Mouse (Mus musculus) stomach, postnatal 0 days (tissue): ENCODE data around the gene Pde4dip. TPM values are rescaled to one million over a fixed set of nuclear protein-coding genes. Genes with fewer than 3 reads are reported as not detected.
A peak's percentile ranks its signal among the peaks of the same experiment; 100 is the strongest.

Source experiments
- ATAC-seq: fragments of 200-750 bp; cut with Nextera tagmentation; 2 replicates; pipeline ENCODE4 v1.8.0; 2017; ENCODE audit not compliant: low FRiP score, low TSS enrichment
- DNase-seq: peaks from one replicate; pipeline ENCODE4 v3.0.0-alpha.2; 2016; ENCODE audit warnings: low spot score
- H3K27ac ChIP-seq: fragments of 300-500 bp; sonication (generic); replicated peaks from 2 replicates; pipeline ENCODE4 v1.5.1; 2014; ENCODE audit warnings: mild to moderate bottlenecking, control low read depth
- H3K27me3 ChIP-seq: fragments of 300-500 bp; sonication (generic); 2 replicates; pipeline ENCODE4 v1.6.1; 2014; ENCODE audit warnings: low read length; ENCODE audit not compliant: control insufficient read depth, insufficient read depth
- H3K36me3 ChIP-seq: fragments of 300-500 bp; sonication (generic); 2 replicates; pipeline ENCODE4 v1.6.1; 2014; ENCODE audit warnings: low read length, mixed read lengths; ENCODE audit not compliant: control insufficient read depth, insufficient read depth
- H3K4me1 ChIP-seq: fragments of 300-500 bp; sonication (generic); replicated peaks from 2 replicates; pipeline ENCODE4 v1.6.1; 2014; ENCODE audit warnings: antibody characterized with exemption; ENCODE audit not compliant: control insufficient read depth, insufficient read depth
- H3K4me2 ChIP-seq: fragments of 300-500 bp; sonication (generic); replicated peaks from 2 replicates; pipeline ENCODE4 v1.6.1; 2014; ENCODE audit warnings: low read depth, mild to moderate bottlenecking, control low read depth, moderate library complexity
- H3K4me3 ChIP-seq: fragments of 300-500 bp; sonication (generic); 2 replicates; pipeline ENCODE4 v1.5.1; 2014; ENCODE audit warnings: low read depth, low read length, control low read depth
- H3K9ac ChIP-seq: fragments of 300-500 bp; sonication (generic); 2 replicates; pipeline ENCODE4 v1.6.1; 2014; ENCODE audit warnings: mild to moderate bottlenecking, low read length, control low read depth, mixed read lengths
- H3K9me3 ChIP-seq: fragments of 300-500 bp; sonication (generic); 2 replicates; pipeline ENCODE4 v1.6.1; 2016; ENCODE audit warnings: low read length; ENCODE audit not compliant: control insufficient read depth
- CTCF ChIP-seq: IDR thresholded peaks from 2 replicates; pipeline ENCODE4 v1.5.1; 2016; ENCODE audit warnings: antibody characterized with exemption, low read depth, mild to moderate bottlenecking, moderate library complexity
- EP300 ChIP-seq: optimal IDR thresholded peaks from 2 replicates; pipeline ENCODE3; 2016; ENCODE audit warnings: antibody characterized with exemption
- WGBS: fragments of 180-500 bp; shearing (Covaris S2); extraction: QIAGEN DNeasy Blood & Tissue Kit; methylation state at CpG from one replicate; pipeline ENCODE4 v1.1.7; 2014; 5-methylcytosine and 5-hydroxymethylcytosine counted together
- polyA plus RNA-seq: library from polyadenylated mRNA; unstranded; fragments of >200 nt; fragmentation: Nextera tagmentation; extraction: Ambion mirVana; gene quantifications from 2 replicates; pipeline ENCODE4 v1.2.1, GENCODE M21; 2015

Gene Pde4dip
- polyA plus RNA-seq, 1 experiment from 2014 or later = 9.9 TPM

DNA sequence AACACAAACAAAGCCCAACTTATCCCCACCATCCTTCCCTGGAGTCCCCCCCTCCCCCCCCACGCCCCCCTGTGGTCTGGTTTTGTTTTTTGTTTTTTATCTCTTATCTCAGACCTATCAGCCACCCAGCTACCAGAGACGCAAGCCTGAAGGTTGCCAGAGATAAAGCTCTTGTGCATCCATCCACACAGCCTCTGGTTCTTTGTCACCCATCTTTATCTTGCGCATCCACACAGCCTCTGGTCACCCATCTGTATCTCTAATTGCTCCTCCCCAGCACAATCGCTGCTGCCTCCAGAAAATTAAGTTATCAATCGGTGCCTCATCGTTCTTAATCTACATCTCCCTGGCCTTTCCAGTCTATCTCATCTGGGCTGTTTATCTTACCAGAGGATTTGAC lies 1.7 kb upstream of the Pde4dip start:
- no peak overlapping the region for H3K4me3 ChIP-seq
- DNase-seq (no peak), ATAC-seq (no peak)
- H3K9me3 ChIP-seq = no peaks in the 10 kb centered on the region
- WGBS = 55% methylated on average over 6 of the region's 6 CpGs
- TF ChIP-seq CTCF = no peak
- no peak for TF ChIP-seq EP300
- H3K36me3 ChIP-seq = no peaks in the 10 kb centered on the region
- H3K27me3 ChIP-seq = no peaks in the 10 kb centered on the region; the same call in 1 of the 2 replicates
- no peak overlapping the region for H3K4me2 ChIP-seq
- H3K9ac ChIP-seq = no peak overlapping the region
- no peak overlapping the region for H3K27ac ChIP-seq
- no peaks in the 10 kb centered on the region for H3K4me1 ChIP-seq

DNA sequence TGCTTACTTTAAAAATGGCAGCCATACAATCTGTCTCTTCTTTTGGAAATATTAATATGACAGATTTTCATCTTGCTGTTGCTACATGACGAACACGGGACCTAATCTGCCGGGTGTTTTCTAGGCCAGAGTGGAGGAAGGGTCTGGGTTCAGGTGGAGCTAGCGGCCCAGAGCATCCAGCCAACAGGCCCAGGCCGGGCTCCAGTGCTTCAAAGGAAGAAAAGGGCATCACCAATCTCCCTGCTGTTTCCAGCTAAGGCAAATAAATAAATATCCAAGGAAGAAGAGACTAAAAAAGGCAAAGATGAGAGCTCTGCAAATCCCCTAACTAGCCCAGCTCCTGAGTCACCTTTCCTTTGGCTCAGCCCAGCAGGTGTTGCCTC lies 731 bp downstream of the Pde4dip start:
- WGBS = 69% methylated on average over 5 of the region's 5 CpGs
- H3K4me1 ChIP-seq = no peaks in the 10 kb centered on the region
- no peaks in the 10 kb centered on the region for H3K9me3 ChIP-seq
- no peak for ATAC-seq
- no peak overlapping the region for H3K4me2 ChIP-seq
- DNase-seq = no peak
- TF ChIP-seq CTCF (no peak), EP300 (no peak)
- no peak overlapping the region for H3K27ac ChIP-seq
- H3K27me3 ChIP-seq = no peaks in the 10 kb centered on the region; the same call in 1 of the 2 replicates
- no peaks in the 10 kb centered on the region for H3K36me3 ChIP-seq
- no peak overlapping the region for H3K9ac ChIP-seq
- H3K4me3 ChIP-seq = no peak overlapping the region

DNA sequence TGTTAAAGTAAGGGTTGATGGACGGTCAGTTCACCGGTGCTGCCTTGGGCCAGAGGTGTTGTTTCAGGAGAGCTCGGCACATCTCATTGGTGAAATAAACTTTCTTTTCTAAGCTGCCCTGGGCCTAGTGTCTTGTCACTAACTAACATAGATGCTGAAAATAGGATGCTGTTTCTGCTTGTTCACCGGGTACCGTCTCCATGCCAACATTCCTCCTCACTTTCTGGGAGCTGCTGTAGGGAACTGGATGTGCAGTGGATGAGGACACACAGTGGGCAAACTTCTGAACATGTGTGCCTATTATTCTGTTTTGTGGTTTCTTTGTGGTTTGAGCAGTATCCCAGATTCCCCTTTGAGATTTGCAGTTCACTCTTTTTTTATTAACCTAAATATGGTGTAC lies 6.9 kb downstream of the Pde4dip start:
- H3K36me3 ChIP-seq = no peaks in the 10 kb centered on the region
- H3K27ac ChIP-seq = no peak overlapping the region
- TF ChIP-seq CTCF (no peak), EP300 (no peak)
- no peak overlapping the region for H3K9ac ChIP-seq
- H3K4me1 ChIP-seq = no peaks in the 10 kb centered on the region
- H3K4me2 ChIP-seq = no peak overlapping the region
- no peak overlapping the region for H3K4me3 ChIP-seq
- ATAC-seq (no peak), DNase-seq (no peak)
- no peaks in the 10 kb centered on the region for H3K9me3 ChIP-seq
- WGBS = 96% methylated on average over 5 of the region's 5 CpGs
- no peaks in the 10 kb centered on the region for H3K27me3 ChIP-seq

DNA sequence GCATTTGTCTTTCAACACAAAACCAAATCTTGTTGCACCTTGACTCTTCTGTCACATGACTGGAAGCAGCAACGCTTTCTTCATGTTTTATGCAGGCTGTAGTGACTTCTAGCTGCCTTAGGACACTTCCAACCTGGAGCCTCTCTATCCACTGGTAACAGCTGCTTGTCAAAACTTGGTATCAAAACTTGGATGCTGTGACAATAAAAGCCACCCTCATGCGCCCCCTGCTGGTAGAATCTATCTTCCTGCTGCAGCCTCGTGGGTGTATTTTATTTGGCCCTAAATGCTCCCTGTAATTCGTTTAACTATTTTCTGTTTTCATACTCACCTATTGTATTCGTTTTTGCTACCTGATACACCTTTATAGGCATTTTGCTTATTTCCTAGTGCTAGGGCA lies 9.3 kb downstream of the Pde4dip start:
- Histone ChIP-seq H3K36me3 (no peaks in the 10 kb centered on the region), H3K9ac (no peak overlapping the region), H3K27me3 (no peaks in the 10 kb centered on the region), H3K27ac (no peak overlapping the region), H3K4me3 (no peak overlapping the region), H3K4me2 (no peak overlapping the region), H3K4me1 (no peaks in the 10 kb centered on the region), H3K9me3 (no peaks in the 10 kb centered on the region)
- ATAC-seq (no peak), DNase-seq (peak; percentile 82)
- TF ChIP-seq CTCF (peak; percentile 92), EP300 (no peak)
- WGBS = 22% methylated on average over 5 of the region's 5 CpGs

DNA sequence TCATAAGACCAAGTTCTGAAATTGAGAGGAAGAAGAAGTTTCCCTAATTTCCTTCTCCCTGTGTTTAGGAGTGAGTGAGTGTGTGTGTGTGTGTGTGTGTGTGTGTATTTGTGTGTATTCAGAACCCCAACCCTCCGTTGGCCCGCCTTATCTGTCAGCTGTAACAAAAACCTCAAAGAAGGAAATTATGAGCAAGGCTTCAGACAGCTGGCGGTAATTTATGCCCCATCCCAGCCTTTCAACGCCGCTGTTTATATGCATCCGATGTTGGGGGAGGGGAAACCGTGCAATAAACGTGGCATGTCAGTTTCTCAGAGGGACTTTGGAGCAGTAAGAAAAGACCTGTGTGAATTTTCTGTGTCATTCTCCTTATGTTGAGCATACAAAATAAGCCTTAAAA lies 12.2 kb downstream of the Pde4dip start:
- H3K27ac ChIP-seq = no peak overlapping the region
- DNase-seq (no peak), ATAC-seq (no peak)
- no peak for TF ChIP-seq CTCF
- no peak for TF ChIP-seq EP300
- no peaks in the 10 kb centered on the region for H3K27me3 ChIP-seq
- no peak overlapping the region for H3K4me3 ChIP-seq
- no peaks in the 10 kb centered on the region for H3K9me3 ChIP-seq
- H3K36me3 ChIP-seq = no peaks in the 10 kb centered on the region
- H3K9ac ChIP-seq = no peak overlapping the region
- H3K4me2 ChIP-seq = no peak overlapping the region
- H3K4me1 ChIP-seq = no peaks in the 10 kb centered on the region
- WGBS = 41% methylated on average over 8 of the region's 8 CpGs

DNA sequence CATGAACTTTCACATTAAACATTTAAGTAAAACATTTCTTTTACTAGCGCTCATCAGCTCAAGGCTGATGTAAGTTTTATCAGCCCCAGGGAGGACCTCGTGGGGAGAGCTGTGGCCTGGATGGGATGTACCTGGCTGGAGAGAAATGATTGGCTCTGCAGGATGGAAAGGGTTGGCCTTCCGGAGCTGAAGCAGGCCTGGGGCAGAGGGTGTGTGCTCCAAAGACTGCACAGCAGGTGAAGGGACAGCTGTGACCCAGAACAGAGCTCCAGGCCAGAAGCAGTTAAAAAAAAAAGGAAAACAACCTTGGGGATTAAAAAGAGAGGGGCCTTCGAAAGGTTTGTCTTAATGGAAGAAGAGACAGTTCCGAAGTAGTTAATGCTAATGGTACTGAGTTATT lies 13.7 kb downstream of the Pde4dip start:
- TF ChIP-seq EP300 (no peak), CTCF (no peak)
- Histone ChIP-seq H3K9ac (no peak overlapping the region), H3K9me3 (no peaks in the 10 kb centered on the region), H3K4me2 (no peak overlapping the region), H3K27ac (no peak overlapping the region), H3K36me3 (no peaks in the 10 kb centered on the region), H3K27me3 (no peaks in the 10 kb centered on the region), H3K4me1 (no peaks in the 10 kb centered on the region), H3K4me3 (no peak overlapping the region)
- WGBS = 30% methylated on average over 5 of the region's 5 CpGs
- ATAC-seq = no peak
- no peak for DNase-seq
